Mouse (Mus musculus): Measurements from ENCODE around the gene 2410004P03Rik.

2410004P03Rik gene

DNA sequence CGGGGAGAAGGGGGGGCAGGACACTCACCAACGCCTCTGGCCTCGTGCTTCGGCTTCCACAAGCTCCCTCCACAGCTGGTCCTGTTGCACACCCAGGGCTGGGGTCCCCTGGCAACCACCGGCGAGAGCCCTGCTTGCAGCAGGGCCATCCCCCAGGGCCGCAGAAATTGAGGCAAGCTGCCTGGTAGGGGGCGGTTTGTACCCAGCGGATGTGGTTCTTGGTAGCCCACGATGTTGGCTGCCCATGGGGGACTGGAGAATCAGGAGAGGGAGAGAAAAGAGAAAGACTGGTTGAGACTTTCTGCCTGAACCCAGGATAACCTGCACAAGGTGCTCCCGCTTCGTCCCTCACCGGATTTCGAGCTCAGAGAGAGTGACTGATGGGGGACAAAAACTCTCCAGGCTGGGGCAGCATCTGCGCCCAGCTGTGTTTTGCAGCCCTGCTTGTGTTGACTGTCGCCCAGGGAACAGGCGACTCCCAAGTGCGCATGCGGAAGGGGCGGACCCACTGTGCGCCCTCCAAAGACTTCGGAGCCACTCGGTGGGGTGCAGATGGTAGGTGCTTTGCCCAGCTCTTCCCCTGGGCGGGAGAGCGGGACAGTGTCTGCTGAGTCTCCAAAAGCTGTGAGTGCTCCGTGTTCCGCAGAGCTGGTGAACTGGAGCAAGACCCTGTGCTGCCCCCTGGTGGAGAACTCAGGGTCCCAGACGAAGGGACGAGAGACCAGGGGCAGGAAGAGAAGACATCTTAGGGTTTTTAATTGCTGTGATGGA is at the start of gene 2410004P03Rik:
TSS of gene 2410004P03Rik (minus strand) at position 628 of the 771 bp plus-strand sequence.
- DNase-seq (ENCODE audit: inconsistent ontology term) = peak; percentile 80

DNA sequence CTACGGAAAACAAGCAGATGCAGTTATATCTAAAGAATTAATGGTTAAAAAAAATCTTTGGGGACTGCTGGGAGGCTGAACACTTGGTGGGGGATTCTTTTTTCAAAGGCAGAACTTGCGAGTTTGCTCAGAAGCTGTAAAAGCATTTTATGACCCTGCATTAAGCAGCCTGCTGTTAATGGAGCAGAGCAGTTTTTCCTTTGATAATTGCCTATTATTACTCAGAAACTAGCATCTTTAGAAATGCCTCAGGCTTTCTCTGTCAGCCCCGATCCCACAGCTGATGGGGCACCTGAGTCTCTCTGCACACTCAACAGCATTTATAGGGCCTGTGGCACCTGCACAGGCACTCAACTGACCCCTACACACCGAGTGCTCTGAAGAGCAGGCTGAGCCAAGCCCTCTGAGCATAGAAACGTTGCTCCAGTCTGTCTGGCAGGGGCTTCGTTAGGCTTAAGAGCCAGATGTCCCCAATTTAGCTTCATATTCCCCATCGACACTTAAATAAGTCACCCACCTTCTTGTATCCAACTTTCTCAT is 49.7 kb upstream of the 2410004P03Rik start:
- no peak for DNase-seq (ENCODE audit: inconsistent ontology term)

DNA sequence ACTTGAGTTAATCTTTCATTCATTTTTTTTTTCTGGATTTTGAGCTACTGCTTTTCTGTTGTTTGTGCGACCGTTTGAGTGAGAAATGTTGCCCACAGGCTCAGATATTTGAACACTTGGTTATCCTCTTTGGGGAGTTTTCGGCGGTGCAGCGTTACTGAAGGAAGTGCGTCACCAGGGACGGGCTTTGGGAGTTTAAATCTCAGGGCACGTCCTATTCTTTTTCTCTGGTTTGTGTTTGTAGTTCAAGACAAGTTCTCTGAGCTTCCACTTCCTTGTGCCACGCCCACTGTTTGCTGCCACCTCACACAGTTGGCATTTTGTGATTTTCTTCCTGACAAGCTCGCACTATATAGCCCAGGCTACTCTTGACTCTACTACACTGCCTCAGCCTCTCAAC is 47.0 kb upstream of the 2410004P03Rik start:
- DNase-seq (ENCODE audit: inconsistent ontology term) = no peak

DNA sequence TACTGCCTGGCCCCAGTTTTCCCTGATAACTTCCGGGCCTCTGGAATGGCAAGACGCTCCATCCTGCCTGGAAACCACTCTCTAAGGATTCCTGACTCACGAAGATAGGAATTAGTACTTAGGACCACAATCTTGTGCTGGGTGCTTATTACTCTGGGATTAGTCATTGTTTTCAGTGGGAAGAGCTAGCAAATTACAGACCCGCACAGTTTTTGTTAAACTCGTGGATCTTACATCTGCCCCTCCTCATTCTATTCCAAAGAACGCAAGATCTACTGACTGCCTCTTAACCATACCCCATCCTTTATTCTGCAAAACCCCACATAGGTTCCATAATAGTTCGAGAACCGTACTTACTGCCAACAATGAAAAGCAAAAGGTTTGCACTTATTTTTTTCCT is 45.6 kb upstream of the 2410004P03Rik start:
- DNase-seq (ENCODE audit: inconsistent ontology term) = no peak

DNA sequence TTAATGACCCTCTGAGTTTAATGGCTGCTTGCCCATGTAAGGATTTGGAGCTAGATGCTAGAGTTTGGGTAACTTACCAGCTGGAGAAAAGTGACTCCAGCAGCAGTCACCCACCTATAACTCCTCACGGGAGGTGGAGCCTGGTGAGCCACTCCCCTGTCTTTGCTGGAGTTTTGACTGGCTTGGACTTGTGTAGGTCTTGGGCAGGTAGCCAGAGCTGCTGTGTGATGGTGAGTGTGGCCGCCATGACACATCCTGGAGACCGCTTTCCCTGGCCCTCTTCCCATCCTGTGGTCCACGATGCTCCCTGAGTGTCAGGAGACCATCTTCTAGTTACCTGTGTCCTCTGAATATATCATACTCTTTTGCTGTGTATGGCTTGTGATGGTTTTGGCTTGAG is 44.2 kb upstream of the 2410004P03Rik start:
- no peak for DNase-seq (ENCODE audit: inconsistent ontology term)

DNA sequence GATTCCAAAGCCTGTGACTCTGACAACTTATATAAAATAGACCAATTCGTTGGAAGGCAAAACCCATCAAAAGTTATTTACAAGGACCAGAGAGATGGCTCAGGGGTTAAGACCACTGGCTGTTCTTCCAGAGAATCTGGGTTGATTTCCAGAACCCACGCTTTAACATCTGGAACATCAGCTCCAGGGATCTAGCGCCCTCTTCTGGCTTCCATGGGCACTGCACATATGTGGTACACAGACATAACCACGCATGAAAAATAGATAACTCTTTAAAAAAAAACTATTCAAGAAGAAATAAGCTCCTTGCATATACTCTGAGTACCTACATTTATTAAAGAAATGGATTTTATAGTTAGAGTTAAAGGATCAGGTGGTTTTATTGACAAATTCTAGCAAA is 43.2 kb upstream of the 2410004P03Rik start:
- no peak for DNase-seq (ENCODE audit: inconsistent ontology term)

DNA sequence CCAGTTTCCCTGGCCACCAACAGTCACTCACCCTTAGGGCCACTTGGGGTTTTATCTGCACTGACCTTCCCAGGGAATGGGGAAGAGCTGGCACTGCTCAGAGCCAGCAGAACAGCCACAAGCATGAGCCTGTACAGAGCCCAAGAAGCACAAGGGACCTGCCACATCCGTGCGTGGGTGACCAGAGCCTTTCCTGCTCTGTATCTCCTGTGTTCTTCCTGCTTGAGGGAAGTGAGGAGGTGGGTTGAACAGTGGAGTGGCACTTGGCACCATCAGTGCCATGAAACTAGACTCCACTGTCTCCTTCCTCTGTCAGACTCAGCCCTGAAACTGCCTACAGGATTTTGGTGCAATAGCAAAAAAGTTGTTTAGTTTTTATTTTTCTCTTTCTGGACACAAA is 41.1 kb upstream of the 2410004P03Rik start:
- DNase-seq (ENCODE audit: inconsistent ontology term) = no peak

DNA sequence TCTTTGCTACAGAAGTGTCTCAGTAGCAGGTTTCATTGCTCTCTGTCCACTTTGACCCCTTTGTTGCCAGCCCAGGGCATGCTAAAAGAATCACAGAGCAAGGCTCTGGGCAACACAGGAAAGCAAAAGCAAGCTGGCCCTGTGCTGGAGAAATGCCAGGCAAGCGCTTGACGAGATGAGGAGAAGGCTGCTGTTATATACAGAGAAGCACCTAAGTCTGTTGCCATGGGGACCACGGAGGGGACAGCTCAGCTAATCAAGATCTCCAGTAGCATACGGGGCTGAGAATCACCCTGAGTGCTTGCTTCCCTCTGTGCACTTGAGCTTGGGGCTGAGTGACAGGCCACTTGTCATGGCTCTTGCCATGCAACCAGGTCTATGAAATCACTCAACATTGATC is 39.5 kb upstream of the 2410004P03Rik start:
- DNase-seq (ENCODE audit: inconsistent ontology term) = no peak

DNA sequence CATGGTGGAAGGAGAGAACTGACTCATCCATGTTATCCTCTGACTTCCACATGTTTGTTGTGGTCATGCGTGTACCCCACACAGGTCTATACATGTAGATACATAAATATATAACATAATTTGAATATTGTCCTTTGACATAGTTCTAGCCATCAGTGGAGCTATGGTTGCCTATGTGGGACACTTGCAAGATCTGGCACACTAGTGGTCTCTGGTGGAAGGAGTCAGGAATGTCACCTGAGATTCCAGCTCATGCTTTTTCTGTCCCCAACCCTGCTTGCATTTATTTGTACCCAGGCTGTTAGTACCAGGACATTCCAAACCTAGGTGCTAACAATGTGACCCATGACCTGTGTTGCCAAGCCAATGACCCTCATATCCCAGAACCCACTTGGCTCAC is 38.3 kb upstream of the 2410004P03Rik start:
- no peak for DNase-seq (ENCODE audit: inconsistent ontology term)

DNA sequence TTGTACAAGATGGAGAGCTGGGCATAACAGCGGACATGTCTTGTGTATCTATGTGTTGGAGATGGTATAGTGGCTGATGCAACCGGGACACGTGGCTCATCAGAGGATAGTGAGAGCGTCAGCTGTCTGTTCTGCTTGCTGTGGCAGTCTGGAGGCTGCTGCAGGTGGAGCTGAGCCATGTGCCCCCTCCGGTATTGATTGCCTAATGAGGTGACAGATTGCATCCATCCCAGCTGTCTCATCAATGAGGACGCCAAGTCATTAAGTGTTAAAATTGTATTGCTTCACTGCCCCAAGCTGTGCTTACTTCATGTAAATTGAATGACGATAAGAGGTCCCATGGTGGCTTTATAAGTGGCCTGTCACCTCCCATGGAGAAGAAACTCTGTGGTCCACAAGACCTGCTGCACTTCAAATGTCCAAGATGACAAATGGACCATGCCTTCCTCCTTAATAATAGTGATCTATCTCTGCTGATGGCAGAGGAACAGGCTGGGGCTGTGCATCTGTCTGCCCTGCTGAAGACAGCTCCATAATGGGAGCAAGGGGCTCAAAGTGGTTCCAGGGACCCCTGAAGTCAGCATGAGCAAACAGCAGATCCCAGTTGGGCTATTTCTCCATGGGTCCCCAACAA is 37.6 kb upstream of the 2410004P03Rik start:
- no peak for DNase-seq (ENCODE audit: inconsistent ontology term)

DNA sequence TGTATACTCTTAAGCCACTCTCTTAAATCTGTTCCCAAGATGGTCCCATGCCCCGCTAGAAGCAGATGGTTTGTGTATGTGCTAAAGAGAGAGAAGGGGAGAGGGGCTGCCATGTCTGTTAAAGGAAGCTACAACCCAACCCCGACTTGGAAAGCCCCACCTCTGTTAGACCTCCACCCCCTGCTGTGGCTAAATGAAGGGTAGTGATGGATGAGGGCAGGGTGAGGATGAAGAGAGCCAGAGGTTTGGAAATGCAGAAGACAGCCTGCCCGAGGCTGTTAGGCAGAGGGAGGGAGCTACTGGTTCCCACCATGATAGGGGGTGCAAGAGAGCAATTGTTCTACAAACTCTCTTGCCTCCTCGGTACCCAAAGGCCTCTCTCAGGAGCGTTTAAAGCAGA is 31.8 kb upstream of the 2410004P03Rik start:
- no peak for DNase-seq (ENCODE audit: inconsistent ontology term)

DNA sequence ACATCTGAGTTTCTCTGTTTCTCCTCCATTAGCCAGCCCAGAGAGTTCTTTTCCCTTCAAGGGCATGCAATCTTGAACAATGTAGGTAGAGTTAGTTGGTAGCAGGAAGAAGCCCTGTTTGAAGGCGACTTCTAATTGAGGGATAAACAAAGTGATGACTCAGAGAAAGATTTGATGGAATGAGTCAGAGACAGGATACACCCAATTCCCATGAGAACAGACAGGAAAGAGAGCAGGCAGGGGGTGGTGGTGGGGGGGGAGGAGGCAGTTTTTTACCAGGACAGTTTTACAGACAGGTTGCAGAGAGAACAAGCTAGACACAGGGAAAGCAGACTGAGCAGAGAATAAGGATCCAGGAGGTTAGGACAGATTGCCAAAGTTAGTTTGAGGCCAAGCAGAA is 29.0 kb upstream of the 2410004P03Rik start:
- DNase-seq (ENCODE audit: inconsistent ontology term) = peak; percentile 77

DNA sequence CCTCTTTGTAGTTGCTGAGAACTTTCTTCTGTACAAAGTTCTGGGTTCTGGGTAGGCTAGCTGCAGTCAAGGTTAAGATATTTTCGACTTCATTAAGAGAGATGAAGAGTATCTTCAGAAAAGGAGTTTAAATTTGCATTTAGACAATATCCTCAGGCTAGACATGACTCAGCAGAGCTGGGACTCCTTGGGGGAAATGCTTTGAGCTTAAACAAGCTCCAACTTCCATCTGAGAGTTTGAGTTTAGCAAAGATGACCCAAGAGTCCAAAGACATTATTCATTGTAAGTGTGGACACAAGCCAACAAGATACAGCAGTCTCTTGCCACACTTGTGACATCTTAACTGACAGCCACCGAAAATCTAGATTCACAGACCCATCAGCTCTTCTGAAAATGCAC is 27.9 kb upstream of the 2410004P03Rik start:
- DNase-seq (ENCODE audit: inconsistent ontology term) = no peak

DNA sequence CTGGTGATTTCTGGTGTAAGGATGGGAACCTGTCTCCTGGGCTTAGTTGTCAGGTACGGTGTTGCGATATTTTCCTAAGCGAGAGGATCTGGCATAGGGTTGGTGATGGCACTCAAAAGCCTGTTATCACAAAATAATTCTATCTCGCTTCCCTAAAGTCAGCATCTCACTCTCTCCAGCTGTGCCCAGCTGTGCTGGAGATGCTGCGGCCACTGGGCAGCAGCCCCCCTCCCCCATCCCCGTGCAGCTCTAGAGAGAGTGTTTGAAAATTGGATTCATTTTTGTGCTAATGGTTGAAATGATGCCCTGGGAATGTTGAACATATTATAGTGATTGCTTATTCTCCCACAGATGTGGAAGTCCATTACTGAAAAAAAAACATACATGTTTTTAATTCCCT is 26.7 kb upstream of the 2410004P03Rik start:
- DNase-seq (ENCODE audit: inconsistent ontology term) = no peak

DNA sequence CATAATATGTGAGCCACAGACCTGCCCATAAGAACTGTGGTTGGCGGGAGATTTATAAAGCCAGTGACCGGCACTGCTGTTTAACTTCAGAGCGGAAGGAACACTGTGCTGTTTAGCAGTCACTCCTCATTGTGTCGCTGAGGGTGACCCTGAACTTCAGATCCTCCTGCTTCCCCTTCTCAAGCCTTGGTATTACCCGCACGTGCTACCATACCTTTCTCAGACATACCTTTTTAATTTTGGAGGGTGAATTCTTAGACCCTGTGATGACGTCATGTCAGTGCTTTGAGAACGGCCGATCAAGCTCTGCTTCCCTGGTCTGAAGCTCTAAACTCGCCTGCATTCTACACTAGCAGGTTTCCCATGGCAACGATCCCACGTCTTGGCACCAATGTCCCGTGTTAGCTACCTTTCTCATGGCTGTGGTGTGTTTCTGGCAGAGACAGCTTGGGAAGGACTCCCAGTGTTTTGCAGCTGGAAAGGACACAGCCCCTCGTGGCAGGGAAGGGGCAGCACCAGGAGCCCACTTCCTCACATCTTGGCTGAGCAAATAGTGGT is 25.6 kb upstream of the 2410004P03Rik start:
- no peak for DNase-seq (ENCODE audit: inconsistent ontology term)

DNA sequence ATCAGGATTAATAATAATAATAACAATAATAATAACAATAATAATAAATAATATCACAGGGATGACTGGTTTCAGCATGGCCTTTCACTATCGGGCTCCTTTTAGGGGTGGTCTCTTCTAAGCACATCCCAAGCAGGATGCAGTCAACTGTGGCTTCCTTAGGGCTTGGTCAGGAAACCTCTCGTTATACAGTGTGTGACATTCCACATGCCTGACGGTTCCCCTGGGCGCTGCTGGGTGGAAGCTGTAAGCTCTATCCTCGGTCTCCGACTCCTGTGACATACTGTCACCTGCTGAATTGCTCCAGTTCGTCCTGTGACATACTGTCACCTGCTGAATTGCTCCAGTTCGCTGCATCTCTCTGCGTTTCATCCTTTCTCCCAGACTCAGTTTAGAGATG is 25.0 kb upstream of the 2410004P03Rik start:
- DNase-seq (ENCODE audit: inconsistent ontology term) = no peak

DNA sequence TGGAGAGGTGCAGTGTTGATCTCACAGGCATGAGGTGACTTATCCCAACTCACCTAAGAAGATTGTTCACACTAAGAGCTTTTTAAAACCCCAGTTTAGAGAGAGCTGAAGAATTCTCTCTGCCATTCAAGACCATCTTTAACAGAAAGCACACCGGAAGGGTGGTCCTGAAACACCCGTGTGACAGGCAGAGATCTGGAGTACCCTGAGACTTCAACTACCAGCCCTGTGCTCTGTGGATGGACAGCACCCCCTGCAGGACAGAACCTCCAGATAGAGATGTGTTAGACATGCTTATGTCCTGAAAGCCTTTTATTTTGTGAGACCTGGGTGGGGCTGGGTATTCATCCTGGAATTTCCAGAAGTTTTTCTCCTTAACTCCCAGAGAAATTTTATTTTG is 23.6 kb upstream of the 2410004P03Rik start:
- no peak for DNase-seq (ENCODE audit: inconsistent ontology term)

DNA sequence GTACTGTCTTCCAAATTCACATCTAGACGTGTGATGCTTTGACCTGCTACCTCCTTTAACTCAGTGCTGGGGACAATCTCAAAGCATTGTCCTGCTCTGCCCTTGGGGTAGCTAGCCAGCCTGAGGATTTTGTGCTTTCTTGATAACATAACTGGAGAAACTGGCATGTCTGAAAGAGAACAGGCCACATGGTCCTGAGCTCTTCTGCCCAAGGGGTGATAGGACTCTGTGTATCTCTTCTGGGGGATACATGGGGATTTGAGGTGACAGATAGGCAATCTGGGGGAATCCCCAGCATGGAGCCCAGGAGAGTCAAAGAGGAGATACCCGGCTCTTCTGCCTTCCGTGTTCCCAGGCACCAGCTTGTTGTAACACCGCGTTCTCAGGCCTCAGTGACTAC is 23.1 kb upstream of the 2410004P03Rik start:
- DNase-seq (ENCODE audit: inconsistent ontology term) = no peak

DNA sequence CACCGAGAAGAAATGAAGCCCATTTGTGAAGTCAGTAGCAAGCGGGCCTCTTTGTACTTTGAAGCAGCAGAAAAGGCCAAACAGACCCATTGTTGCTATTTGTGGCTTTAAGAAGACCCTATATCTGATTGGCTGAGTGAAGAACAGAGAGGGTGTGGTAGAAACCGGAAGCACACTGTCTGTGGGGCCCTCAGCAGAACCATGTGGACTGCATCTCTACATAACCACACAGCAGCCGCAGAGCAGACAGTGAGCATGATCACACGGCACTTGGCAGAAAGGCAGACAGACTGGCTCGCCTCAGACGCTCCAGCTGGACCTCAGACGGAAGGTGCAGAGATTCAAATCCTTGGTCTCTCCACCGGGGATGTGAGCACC is 21.9 kb upstream of the 2410004P03Rik start:
- no peak for DNase-seq (ENCODE audit: inconsistent ontology term)

DNA sequence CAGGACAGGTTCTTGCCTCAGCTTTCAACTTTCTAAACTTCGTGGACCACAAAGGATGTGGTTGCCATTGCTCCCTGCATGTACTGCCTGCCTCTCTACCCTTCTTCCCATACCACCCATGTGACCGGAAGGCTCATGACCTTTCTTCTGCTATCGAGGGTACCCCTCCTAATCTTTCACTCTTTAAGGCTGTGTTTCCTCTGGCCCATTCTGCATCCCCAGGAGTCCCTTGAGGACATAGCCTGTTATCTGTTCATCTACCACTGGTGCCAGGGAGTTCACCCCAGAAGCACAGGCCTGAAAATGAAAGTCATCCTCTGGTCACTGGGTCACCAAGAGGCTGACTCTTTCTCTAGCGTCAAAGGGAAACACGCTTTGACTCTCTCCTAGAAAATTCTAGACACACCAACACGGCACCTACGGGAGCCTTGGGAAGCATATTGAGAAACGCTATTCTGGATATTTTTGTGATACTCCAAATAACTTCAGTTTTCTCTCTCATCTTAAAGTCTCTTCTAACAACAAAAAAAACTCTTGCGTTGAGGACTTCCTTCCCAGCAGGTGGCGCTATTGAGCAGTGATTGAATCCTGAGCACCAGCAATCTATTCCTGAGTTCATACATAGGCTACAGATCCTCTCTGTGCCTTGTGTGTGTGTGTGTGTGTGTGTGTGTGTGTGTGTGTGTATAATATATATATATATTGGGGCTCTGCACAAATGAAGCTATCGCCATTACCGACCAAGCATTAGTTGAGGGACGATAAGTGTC is 21.4 kb upstream of the 2410004P03Rik start:
- peak; percentile 40 for DNase-seq (ENCODE audit: inconsistent ontology term)

DNA sequence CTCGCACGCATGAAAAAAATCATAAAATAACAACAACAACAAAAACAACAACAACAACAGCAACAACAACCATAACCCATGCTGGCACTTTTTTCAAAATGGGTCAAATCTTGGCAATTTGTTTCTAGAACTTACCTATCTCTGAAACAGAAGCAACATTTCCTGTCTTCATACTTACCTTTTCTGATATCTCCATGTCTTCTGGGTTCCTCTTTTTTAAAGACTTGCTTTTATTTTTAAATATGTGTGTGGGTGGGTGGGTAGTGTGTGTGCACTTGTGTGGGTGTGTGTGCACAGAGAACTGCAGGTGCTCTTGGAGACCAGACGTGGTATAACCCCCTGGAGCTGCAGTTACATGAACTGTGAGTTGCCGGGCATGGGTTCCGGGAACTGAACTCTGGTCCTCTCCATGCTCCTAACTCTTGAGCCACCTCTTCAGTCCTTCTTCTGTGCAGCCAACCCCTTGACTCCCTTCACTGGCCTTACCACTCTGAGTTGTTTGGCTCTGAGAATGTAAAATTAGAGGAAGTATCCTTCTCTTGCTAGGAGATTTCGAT is 13.1 kb upstream of the 2410004P03Rik start:
- DNase-seq (ENCODE audit: inconsistent ontology term) = no peak

DNA sequence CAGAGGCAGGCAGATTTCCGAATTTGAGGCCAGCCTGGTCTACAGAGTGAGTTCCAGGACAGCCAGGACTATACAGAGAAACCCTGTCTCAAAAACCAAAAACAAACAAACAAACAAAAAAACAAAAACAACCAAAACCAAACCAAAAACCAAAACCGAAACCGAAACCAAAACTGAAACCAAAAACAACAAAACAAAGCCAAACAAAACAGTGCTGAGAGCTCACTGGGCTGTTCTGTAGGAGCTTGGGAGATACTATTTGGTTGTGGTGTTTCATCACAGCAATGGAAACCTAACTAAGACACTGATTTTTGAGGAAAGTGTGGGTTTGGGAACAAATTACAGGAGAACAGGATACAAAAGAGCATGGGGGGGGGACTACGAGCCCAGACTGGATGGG is 10.6 kb upstream of the 2410004P03Rik start:
- no peak for DNase-seq (ENCODE audit: inconsistent ontology term)
